9 mouse cellular contexts compared by ENCODE assay signal in the genomic region with DNA sequence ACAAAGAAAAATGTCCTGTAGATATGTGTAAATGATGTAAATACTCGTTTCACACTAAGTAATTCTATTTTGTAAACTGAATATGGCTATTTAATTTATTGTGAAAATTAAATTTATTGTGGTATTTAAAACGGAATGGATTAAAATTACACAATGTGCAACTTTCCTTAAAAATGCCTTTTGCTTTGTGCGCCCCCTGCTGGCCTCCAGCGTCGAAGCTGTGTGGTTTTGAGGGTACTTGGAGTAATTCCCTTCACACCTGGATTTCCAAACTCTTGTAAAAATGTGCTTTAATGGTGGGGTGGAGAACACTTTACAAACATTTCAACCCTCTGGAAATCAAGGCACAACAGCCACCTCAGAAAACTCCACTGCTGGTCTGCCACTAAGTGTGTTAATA.
A peak's percentile ranks its signal among the peaks of the same experiment; 100 is the strongest.
DNase-seq lines count a peak whose midpoint lies in the region; ATAC-seq and TF ChIP-seq lines count a peak whose summit lies in the region.
"Had no signal": no experiment of that assay in that cellular context is flagged by ENCODE, and none has a peak within 500 bp of the region (broad histone marks: within the 10 kb centered on the region; RNA-seq: fewer than 3 reads in every experiment).

No protein-coding gene starts in this region.

- H3K9ac ChIP-seq in midbrain, postnatal 0 days (replicated peaks; ENCODE audit: low read length, poor library complexity, severe bottlenecking) = no peak overlapping the region
- no peak overlapping the region for H3K9ac ChIP-seq in midbrain, embryonic 13.5 days (replicated peaks)
- H3K9ac ChIP-seq in midbrain, embryonic 15.5 days = no peak overlapping the region

- no peak overlapping the region for H3K4me3 ChIP-seq in midbrain, postnatal 0 days (ENCODE audit: low read depth, low read length)
- H3K4me3 ChIP-seq in midbrain, embryonic 13.5 days (replicated peaks) = no peak overlapping the region
- no peak overlapping the region for H3K4me3 ChIP-seq in midbrain, embryonic 15.5 days
- H3K4me3 ChIP-seq: megakaryocyte, embryonic 14.5 days had no signal

- WGBS in midbrain, postnatal 0 days = 19% methylated on average over 5 of the region's 5 CpGs
- WGBS in midbrain, embryonic 13.5 days = 15% methylated on average over 5 of the region's 5 CpGs
- 20% methylated on average over 5 of the region's 5 CpGs for WGBS in midbrain, embryonic 15.5 days

- H3K36me3 ChIP-seq in midbrain, postnatal 0 days (ENCODE audit: insufficient read depth, low read length) = 0 out of 2 replicates have a peak, but pooled peaks cover 4% of the 10 kb centered on the region
- no peaks in the 10 kb centered on the region for H3K36me3 ChIP-seq in midbrain, embryonic 13.5 days
- no peaks in the 10 kb centered on the region for H3K36me3 ChIP-seq in midbrain, embryonic 15.5 days (replicated peaks)

- no peak for ATAC-seq in frontal cortex, adult (ENCODE audit: low TSS enrichment)
- ATAC-seq in midbrain, postnatal 0 days (ENCODE audit: low FRiP score) = no peak
- no peak for ATAC-seq in midbrain, embryonic 13.5 days
- ATAC-seq in midbrain, embryonic 15.5 days (replicated peaks) = no peak

- H3K4me2 ChIP-seq in midbrain, postnatal 0 days (ENCODE audit: low read depth, low read length, poor library complexity, severe bottlenecking) = no peak overlapping the region
- H3K4me2 ChIP-seq in midbrain, embryonic 13.5 days (replicated peaks) = no peak overlapping the region
- no peak overlapping the region for H3K4me2 ChIP-seq in midbrain, embryonic 15.5 days

- no peak overlapping the region for H3K27ac ChIP-seq in midbrain, postnatal 0 days (ENCODE audit: low read depth, low read length)
- H3K27ac ChIP-seq in midbrain, embryonic 13.5 days = no peak overlapping the region
- no peak overlapping the region for H3K27ac ChIP-seq in midbrain, embryonic 15.5 days

- peak; percentile 70 for TF ChIP-seq CTCF in midbrain, postnatal 0 days (IDR thresholded peaks at IDR 0.05)

- no peaks in the 10 kb centered on the region for H3K4me1 ChIP-seq in midbrain, postnatal 0 days (ENCODE audit: insufficient read depth, low read length)
- no peaks in the 10 kb centered on the region for H3K4me1 ChIP-seq in midbrain, embryonic 13.5 days (replicated peaks)
- H3K4me1 ChIP-seq in midbrain, embryonic 15.5 days = no peaks in the 10 kb centered on the region
- H3K4me1 ChIP-seq: megakaryocyte, embryonic 14.5 days had no signal

- peak; percentile 37 to 41 for DNase-seq in frontal cortex, postnatal 25 days (ENCODE audit: low spot score in 2 of 2)
- DNase-seq in midbrain, postnatal 0 days (ENCODE audit: low spot score) = peak; percentile 14
- DNase-seq in brain, adult 2 months (ENCODE audit: low read depth, low spot score) = peak; percentile 57
- peak; percentile 50 to 60 for DNase-seq in kidney, postnatal 4 days
- DNase-seq in right cerebral cortex, adult 2 months (ENCODE audit: low spot score in 2 of 2) = peak; percentile 49 to 62

- H3K27me3 ChIP-seq in midbrain, postnatal 0 days (ENCODE audit: insufficient read depth, low read length) = no peaks in the 10 kb centered on the region
- no peaks in the 10 kb centered on the region for H3K27me3 ChIP-seq in midbrain, embryonic 13.5 days
- no peaks in the 10 kb centered on the region for H3K27me3 ChIP-seq in midbrain, embryonic 15.5 days (replicated peaks)
- H3K27me3 ChIP-seq: megakaryocyte, embryonic 14.5 days had no signal

- no peaks in the 10 kb centered on the region for H3K9me3 ChIP-seq in midbrain, postnatal 0 days (ENCODE audit: low read length)
- no peaks in the 10 kb centered on the region for H3K9me3 ChIP-seq in midbrain, embryonic 13.5 days
- H3K9me3 ChIP-seq in midbrain, embryonic 15.5 days = no peaks in the 10 kb centered on the region
